Mouse (Mus musculus): ENCODE results near the gene Hivep3. TPM values are rescaled to one million over a fixed set of nuclear protein-coding genes. Genes with fewer than 3 reads are reported as not detected.

Hivep3 gene
- polyA plus RNA-seq, 1 experiment: 14.8 TPM

- TF ChIP-seq CTCF (IDR thresholded peaks at IDR 0.05; ENCODE audit: borderline replicate concordance, extremely low read depth, insufficient read depth, insufficient read length) (no peak), POLR2A (IDR thresholded peaks at IDR 0.05; ENCODE audit: borderline replicate concordance, extremely low read depth, insufficient read depth, insufficient read length, poor library complexity, severe bottlenecking) (no peak)
- DNase-seq (ENCODE audit: low read depth): no peak
These were observed 318.9 kb downstream of the Hivep3 start for GRCm38 (mm10) chr4:120052481-120052880.

DNA sequence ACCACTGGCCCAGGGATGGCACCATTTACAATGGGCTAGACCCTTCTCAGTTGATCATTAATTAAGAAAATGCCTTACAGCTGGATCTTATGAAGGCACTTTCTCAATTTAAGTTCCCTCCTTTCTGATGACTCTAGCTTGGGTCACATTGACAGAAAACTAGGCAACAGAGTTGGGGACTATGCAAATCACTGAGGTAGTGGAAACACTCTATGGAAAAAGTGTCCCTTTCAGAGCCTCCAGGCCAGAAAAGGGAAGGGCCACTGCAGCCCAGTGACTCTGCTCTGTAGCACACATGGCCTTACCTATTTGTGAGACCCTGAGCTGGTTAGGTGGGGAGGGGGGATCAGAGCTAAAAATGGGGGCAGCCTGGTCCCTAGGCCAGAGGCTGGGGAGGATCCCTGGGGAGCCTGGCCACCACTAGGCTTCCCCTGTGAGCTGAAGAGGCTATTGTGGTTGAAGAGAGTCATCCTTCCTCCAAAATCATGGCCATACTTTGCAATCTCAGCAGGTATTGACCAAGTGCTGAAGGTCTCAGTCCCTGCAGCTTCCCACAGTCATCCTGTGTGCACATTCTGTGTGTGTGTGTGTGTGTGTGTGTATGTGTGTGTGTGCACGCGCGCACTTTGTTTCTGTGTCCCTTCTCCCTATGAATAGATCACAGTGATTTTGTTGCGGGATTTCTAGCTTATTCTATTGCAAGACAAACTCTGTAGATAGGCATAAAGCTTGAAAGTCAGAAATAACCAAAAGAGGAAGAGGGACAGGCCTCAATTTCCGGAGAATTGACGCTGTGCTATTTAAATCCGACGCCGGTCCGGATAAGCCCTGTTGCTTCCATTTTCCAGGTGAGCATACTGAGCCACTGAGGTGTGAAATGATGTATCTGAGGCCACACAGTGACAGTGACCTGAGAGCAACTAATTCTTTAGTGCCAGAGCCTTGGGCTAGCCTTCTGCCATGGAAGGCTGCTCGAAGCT is 319.7 kb downstream of the Hivep3 start:
- TF ChIP-seq POLR2A (IDR thresholded peaks at IDR 0.05; ENCODE audit: borderline replicate concordance, extremely low read depth, insufficient read depth, insufficient read length, poor library complexity, severe bottlenecking): no peak
- TF ChIP-seq CTCF (IDR thresholded peaks at IDR 0.05; ENCODE audit: borderline replicate concordance, extremely low read depth, insufficient read depth, insufficient read length): no peak
- DNase-seq (ENCODE audit: low read depth): no peak

GRCm38 (mm10) chr4:120054145-120054544 is 320.6 kb downstream of the Hivep3 start:
- no peak for TF ChIP-seq POLR2A (IDR thresholded peaks at IDR 0.05; ENCODE audit: borderline replicate concordance, extremely low read depth, insufficient read depth, insufficient read length, poor library complexity, severe bottlenecking)
- TF ChIP-seq CTCF (IDR thresholded peaks at IDR 0.05; ENCODE audit: borderline replicate concordance, extremely low read depth, insufficient read depth, insufficient read length): no peak
- no peak for DNase-seq (ENCODE audit: low read depth)

- no peak for TF ChIP-seq POLR2A (IDR thresholded peaks at IDR 0.05; ENCODE audit: borderline replicate concordance, extremely low read depth, insufficient read depth, insufficient read length, poor library complexity, severe bottlenecking)
- TF ChIP-seq CTCF (IDR thresholded peaks at IDR 0.05; ENCODE audit: borderline replicate concordance, extremely low read depth, insufficient read depth, insufficient read length): no peak
- no peak for DNase-seq (ENCODE audit: low read depth)
These were observed 322.9 kb downstream of the Hivep3 start for GRCm38 (mm10) chr4:120056451-120056850.

- TF ChIP-seq POLR2A (IDR thresholded peaks at IDR 0.05; ENCODE audit: borderline replicate concordance, extremely low read depth, insufficient read depth, insufficient read length, poor library complexity, severe bottlenecking): no peak
- no peak for TF ChIP-seq CTCF (IDR thresholded peaks at IDR 0.05; ENCODE audit: borderline replicate concordance, extremely low read depth, insufficient read depth, insufficient read length)
- DNase-seq (ENCODE audit: low read depth): no peak
These were observed 323.9 kb downstream of the Hivep3 start for GRCm38 (mm10) chr4:120057529-120057928.

- TF ChIP-seq CTCF (IDR thresholded peaks at IDR 0.05; ENCODE audit: borderline replicate concordance, extremely low read depth, insufficient read depth, insufficient read length): no peak
- no peak for TF ChIP-seq POLR2A (IDR thresholded peaks at IDR 0.05; ENCODE audit: borderline replicate concordance, extremely low read depth, insufficient read depth, insufficient read length, poor library complexity, severe bottlenecking)
- no peak for DNase-seq (ENCODE audit: low read depth)
These were observed 324.6 kb downstream of the Hivep3 start for GRCm38 (mm10) chr4:120058157-120058556.

DNA sequence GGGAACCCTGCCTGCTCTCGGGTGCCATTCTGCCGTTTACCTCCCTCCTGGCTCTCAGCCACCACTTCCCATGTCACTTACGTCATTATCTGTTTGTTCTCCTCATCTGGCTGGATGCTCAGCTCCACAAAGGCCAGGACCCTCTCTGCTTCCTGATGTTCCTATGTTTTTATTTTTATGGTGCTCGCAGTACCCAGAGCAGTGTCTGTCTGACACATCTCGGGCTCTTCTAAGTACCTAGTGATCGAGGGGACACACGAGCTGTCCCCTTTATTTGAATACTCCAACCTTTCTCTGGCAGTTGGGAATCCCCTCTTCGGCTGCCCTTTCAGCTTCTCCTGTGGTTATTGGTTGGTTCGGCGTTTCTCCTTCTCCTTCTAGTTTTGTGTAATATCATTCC is 325.2 kb downstream of the Hivep3 start:
- no peak for DNase-seq (ENCODE audit: low read depth)
- no peak for TF ChIP-seq CTCF (IDR thresholded peaks at IDR 0.05; ENCODE audit: borderline replicate concordance, extremely low read depth, insufficient read depth, insufficient read length)
- TF ChIP-seq POLR2A (IDR thresholded peaks at IDR 0.05; ENCODE audit: borderline replicate concordance, extremely low read depth, insufficient read depth, insufficient read length, poor library complexity, severe bottlenecking): no peak

DNA sequence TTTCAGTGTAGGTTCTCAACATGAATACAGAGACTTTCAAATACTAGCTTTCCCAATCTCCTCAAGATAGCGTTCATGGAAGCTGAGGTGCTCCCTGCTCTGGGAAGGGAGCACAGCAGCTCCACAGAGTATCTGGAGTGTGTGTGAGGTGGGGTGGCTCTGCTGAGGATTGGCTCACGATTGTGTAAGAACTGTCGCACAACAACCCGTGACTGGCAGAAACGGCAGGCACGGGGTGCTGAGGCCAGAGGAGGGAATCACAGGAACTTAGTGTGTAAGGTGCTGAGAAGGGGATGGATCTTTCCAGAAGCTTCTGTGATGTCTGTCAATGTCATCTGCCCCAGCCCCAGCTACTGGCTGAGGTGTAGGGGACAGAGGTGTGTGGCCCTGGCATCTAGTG is 328.1 kb downstream of the Hivep3 start:
- TF ChIP-seq CTCF (IDR thresholded peaks at IDR 0.05; ENCODE audit: borderline replicate concordance, extremely low read depth, insufficient read depth, insufficient read length) (no peak), POLR2A (IDR thresholded peaks at IDR 0.05; ENCODE audit: borderline replicate concordance, extremely low read depth, insufficient read depth, insufficient read length, poor library complexity, severe bottlenecking) (no peak)
- no peak for DNase-seq (ENCODE audit: low read depth)

- no peak for DNase-seq (ENCODE audit: low read depth)
- TF ChIP-seq CTCF (IDR thresholded peaks at IDR 0.05; ENCODE audit: borderline replicate concordance, extremely low read depth, insufficient read depth, insufficient read length): no peak
- TF ChIP-seq POLR2A (IDR thresholded peaks at IDR 0.05; ENCODE audit: borderline replicate concordance, extremely low read depth, insufficient read depth, insufficient read length, poor library complexity, severe bottlenecking): no peak
These were observed 328.6 kb downstream of the Hivep3 start for GRCm38 (mm10) chr4:120062198-120062597.

GRCm38 (mm10) chr4:120062754-120063153 is 329.2 kb downstream of the Hivep3 start:
- no peak for TF ChIP-seq POLR2A (IDR thresholded peaks at IDR 0.05; ENCODE audit: borderline replicate concordance, extremely low read depth, insufficient read depth, insufficient read length, poor library complexity, severe bottlenecking)
- TF ChIP-seq CTCF (IDR thresholded peaks at IDR 0.05; ENCODE audit: borderline replicate concordance, extremely low read depth, insufficient read depth, insufficient read length): no peak
- DNase-seq (ENCODE audit: low read depth): no peak

DNA sequence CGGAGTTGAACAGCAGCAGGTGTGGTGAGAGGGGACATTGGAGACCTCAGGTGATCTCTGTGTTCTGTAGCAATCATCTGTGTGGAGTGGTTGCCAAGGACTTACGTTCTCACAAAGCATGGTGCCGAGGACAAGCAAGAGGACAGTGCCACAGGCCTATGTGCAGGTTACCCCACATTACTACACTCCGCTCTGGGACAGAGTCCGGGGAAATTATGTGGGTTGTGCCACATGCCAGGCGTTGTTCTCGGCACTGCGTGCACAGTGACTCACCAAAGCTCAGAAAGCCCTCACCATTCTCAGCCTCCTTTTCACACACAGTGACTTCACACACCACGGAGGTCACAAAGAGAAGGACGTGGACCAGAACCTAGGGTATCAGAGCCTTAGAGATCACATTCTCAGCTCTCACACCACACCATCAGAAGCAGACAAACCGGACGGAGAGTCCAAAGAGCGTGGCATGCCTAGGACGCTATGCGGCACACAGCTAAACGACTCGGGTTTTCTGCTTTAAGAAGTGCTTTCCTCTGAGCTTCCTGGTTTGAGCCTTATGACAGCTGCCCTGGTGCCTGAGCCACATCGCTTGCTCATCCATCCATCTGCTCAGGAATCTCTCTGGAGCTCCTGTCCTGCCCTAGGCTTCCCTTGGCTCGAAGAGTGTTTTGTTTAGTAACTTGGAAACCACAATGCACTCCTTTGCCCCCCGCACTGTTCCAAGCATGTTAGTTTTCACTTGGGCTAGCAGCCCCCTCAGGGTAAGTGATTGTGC is 330.0 kb downstream of the Hivep3 start:
- no peak for DNase-seq (ENCODE audit: low read depth)
- TF ChIP-seq CTCF (IDR thresholded peaks at IDR 0.05; ENCODE audit: borderline replicate concordance, extremely low read depth, insufficient read depth, insufficient read length) (no peak), POLR2A (IDR thresholded peaks at IDR 0.05; ENCODE audit: borderline replicate concordance, extremely low read depth, insufficient read depth, insufficient read length, poor library complexity, severe bottlenecking) (no peak)
